Mouse (Mus musculus) G1E (cell line): Measurements from ENCODE around the gene Dctn3.

Experiments used
- CTCF ChIP-seq: IDR thresholded peaks from 2 replicates; pipeline ENCODE4 v1.5.1; 2012; ENCODE audit warnings: low read depth, low read length, inconsistent platforms, mixed read lengths
- GATA1 ChIP-seq: IDR thresholded peaks from 2 replicates; pipeline ENCODE4 v1.6.1; 2012; ENCODE audit warnings: borderline replicate concordance, low read length, inconsistent platforms, mixed read lengths
- GATA2 ChIP-seq: IDR thresholded peaks from 2 replicates; pipeline ENCODE4 v1.6.1; 2012; ENCODE audit warnings: low read depth, low read length, inconsistent platforms, borderline replicate concordance
- POLR2AphosphoS5 ChIP-seq: IDR thresholded peaks from 2 replicates; pipeline ENCODE4 v1.6.1; 2012; ENCODE audit warnings: low read depth, low read length, inconsistent platforms; ENCODE audit not compliant: insufficient replicate concordance

- TF ChIP-seq CTCF (no peak), GATA1 (no peak), GATA2 (no peak), POLR2AphosphoS5 (no peak)
These were observed 35.1 kb upstream of the Dctn3 start for GRCm38 (mm10) chr4:41758021-41758420.
